Mouse (Mus musculus): ENCODE results near the gene Gpr162.
"Not testable (repeated sequence)": the region's sequence is repeated elsewhere in the genome, so short reads cannot be mapped to it uniquely, and the experiment has no call there.

Gpr162 gene

GRCm38 (mm10) chr6:124811403-124811665 lies 52.4 kb downstream of the Gpr162 start:
- no peak for DNase-seq (ENCODE audit: low read depth, low spot score)

DNA sequence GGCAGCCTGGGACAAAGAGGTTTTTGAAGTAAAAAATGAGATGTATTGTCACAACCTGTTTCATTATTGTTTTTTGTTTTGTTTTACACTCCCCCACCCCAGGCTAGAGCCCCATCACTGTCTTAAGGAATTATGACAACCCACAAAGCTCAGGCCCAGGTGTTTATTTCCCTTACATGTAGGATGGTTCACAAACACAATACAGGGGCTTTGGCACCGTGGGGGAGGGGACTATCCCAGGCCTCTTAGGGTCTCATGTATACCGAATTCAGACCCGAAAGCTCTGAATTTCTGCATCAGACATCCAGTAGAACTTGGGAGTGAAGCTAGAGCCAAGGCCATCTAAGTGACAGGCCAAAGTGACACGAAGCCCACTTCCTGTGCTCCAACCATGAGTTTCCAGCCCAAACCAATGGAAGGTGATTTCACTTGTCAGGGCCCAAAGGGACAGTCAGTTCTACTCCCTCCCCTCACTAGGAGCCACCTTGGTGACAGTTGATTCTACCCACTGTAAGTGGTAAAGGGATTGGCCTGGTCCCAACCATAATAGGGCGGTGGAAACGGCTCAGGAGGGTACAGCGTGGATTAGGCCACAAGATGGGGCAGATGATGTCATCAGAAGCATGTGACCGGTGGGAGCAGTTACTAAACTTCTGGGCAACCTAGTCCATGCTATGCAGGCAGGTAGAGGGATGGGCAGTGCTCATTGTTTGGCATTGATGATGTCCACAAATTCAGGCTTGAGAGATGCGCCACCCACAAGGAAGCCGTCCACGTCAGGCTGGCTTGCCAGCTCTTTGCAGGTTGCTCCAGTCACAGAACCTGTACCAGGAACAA lies 53.0 kb downstream of the Gpr162 start:
- not testable (repeated sequence) for DNase-seq (ENCODE audit: low read depth, low spot score)

GRCm38 (mm10) chr6:124809775-124810538 lies 53.8 kb downstream of the Gpr162 start:
- DNase-seq (ENCODE audit: low read depth, low spot score): no peak

DNA sequence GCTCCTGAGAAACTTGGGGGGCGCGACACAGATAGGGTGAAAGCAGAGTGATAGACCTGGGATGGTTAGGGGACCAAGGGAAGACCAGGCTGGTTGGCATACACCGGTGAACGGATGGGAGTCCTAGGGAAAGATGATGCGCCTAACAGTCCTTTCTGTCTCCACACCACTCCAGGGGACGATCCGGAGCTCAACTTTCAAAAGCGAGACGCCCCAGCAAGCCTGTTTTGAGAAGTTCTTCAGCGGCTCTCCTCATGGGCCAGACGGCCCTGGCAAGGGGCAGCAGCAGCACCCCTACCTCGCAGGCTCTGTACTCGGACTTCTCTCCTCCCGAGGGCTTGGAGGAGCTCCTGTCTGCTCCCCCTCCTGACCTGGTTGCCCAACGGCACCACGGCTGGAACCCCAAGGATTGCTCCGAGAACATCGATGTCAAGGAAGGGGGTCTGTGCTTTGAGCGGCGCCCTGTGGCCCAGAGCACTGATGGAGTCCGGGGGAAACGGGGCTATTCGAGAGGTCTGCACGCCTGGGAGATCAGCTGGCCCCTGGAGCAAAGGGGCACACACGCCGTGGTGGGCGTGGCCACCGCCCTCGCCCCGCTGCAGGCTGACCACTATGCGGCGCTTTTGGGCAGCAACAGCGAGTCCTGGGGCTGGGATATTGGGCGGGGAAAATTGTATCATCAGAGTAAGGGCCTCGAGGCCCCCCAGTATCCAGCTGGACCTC lies 54.6 kb downstream of the Gpr162 start:
- DNase-seq (ENCODE audit: low read depth, low spot score): peak; percentile 70

All from embryo, embryonic 11.5 days (tissue).